Mouse (Mus musculus) liver, embryonic 14.5 days (tissue): ENCODE results near the gene Pam. TPM values are rescaled to one million over a fixed set of nuclear protein-coding genes. Genes with fewer than 3 reads are reported as not detected.
"Not testable (repeated sequence)": the region's sequence is repeated elsewhere in the genome, so short reads cannot be mapped to it uniquely, and the experiment has no call there.

ENCODE experiments used
- ATAC-seq: fragments of 200-750 bp; cut with Nextera tagmentation; 2 replicates; pipeline ENCODE4 v1.8.0; 2017; ENCODE audit warnings: moderate number of reproducible peaks, mild to moderate bottlenecking, moderate library complexity; ENCODE audit not compliant: insufficient read depth
- DNase-seq, 3 experiments: peaks; one replicate each; pipeline ENCODE4 v3.0.0-alpha.2; 2012 to 2013; ENCODE audit warnings: low read depth in 3 of 3, low spot score in 3 of 3
- H3K27ac ChIP-seq: fragments of 300-500 bp; sonication (generic); 2 replicates; pipeline ENCODE4 v1.5.1; 2014; ENCODE audit warnings: moderate library complexity, mild to moderate bottlenecking, control low read depth, inconsistent platforms
- H3K27me3 ChIP-seq: fragments of 300-500 bp; sonication (generic); 2 replicates; pipeline ENCODE4 v1.6.1; 2014; ENCODE audit warnings: mild to moderate bottlenecking, low read length, moderate library complexity; ENCODE audit not compliant: control insufficient read depth, insufficient read depth
- H3K36me3 ChIP-seq: fragments of 300-500 bp; sonication (generic); replicated peaks from 2 replicates; pipeline ENCODE4 v1.6.1; 2014; ENCODE audit warnings: low read depth; ENCODE audit not compliant: control insufficient read depth, insufficient read depth
- H3K4me1 ChIP-seq, 2 experiments: fragments of 200-500 bp in 1 of 2; fragments of 300-500 bp in 1 of 2; sonication (generic) in 1 of 2; replicated peaks; 2 replicates each; pipeline ENCODE4 v1.6.1; 2012 to 2014; ENCODE audit warnings: antibody characterized with exemption in 1 of 2, inconsistent platforms in 1 of 2, low read length in 1 of 2; ENCODE audit not compliant: control insufficient read depth in 2 of 2, insufficient read depth in 2 of 2
- H3K4me2 ChIP-seq: fragments of 300-500 bp; sonication (generic); 2 replicates; pipeline ENCODE4 v1.6.1; 2014; ENCODE audit warnings: low read depth, mild to moderate bottlenecking, control low read depth, moderate library complexity
- H3K4me3 ChIP-seq, 2 experiments: fragments of 200-500 bp in 1 of 2; fragments of 300-500 bp in 1 of 2; sonication (generic) in 1 of 2; 2 replicates each; pipeline ENCODE4 v1.5.1; 2012 to 2014; ENCODE audit warnings: low read depth in 2 of 2, low read length in 2 of 2, mild to moderate bottlenecking in 2 of 2, control low read depth in 1 of 2, inconsistent platforms in 1 of 2, moderate library complexity in 1 of 2; ENCODE audit not compliant: insufficient read depth in 1 of 2
- H3K9ac ChIP-seq: fragments of 300-500 bp; sonication (generic); replicated peaks from 2 replicates; pipeline ENCODE4 v1.6.1; 2014; ENCODE audit warnings: mild to moderate bottlenecking, control low read depth, moderate library complexity
- H3K9me3 ChIP-seq: fragments of 300-500 bp; sonication (generic); 2 replicates; pipeline ENCODE4 v1.6.1; 2016; ENCODE audit warnings: low read length, mixed read lengths; ENCODE audit not compliant: control insufficient read depth
- CTCF ChIP-seq: IDR thresholded peaks from 2 replicates; pipeline ENCODE4 v1.5.1; 2016; ENCODE audit warnings: antibody characterized with exemption, low read depth, control low read depth
- EP300 ChIP-seq: IDR thresholded peaks from 2 replicates; pipeline ENCODE4 v1.6.1; 2016; ENCODE audit warnings: antibody characterized with exemption, low read depth
- WGBS: fragments of 180-500 bp; shearing (Covaris S2); extraction: QIAGEN DNeasy Blood & Tissue Kit; methylation state at CpG from one replicate; pipeline ENCODE4 v1.1.7; 2014; ENCODE audit not compliant: insufficient replicate concordance; 5-methylcytosine and 5-hydroxymethylcytosine counted together
- polyA plus RNA-seq, 2 experiments: library from polyadenylated mRNA; depleted of rRNA in 1 of 2; stranded (reverse) in 1 of 2; unstranded in 1 of 2; fragments of >200 nt; fragmentation: Nextera tagmentation in 1 of 2; extraction: Ambion mirVana in 1 of 2; gene quantifications; 2 replicates each; pipeline versions ENCODE4 v1.2.1 to v1.2.3; 2012 to 2014

Pam gene
- polyA plus RNA-seq, 2 experiments, result 5.1 to 7.6 TPM

DNA sequence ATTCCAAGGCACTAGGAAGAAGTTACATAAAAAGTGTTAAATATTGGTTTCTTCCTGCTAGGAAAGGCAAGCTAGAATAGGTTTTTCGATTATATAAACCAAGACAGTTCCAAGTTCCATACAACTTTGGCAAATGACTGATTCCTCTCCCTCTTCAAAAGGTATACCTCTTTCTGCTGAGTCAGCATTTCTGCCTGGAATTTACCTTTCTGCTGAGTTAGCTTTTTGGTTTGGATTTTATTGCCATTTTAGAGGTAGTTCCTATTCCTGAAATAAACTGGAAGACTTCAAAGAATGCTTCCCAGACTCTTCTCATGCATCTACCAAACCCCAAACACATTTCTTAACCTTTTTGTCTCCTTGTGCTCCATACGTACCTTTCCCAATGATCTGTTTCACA lies 327.4 kb downstream of the Pam start:
- H3K36me3 ChIP-seq, result no peaks in the 10 kb centered on the region
- DNase-seq (no peak), ATAC-seq (no peak)
- no peak for TF ChIP-seq CTCF
- no peak for TF ChIP-seq EP300
- peak overlapping the region in 1 of 2 experiments; percentile 97; a peak in 2 of 4 replicates for H3K4me3 ChIP-seq
- peaks cover 17 to 20% of the 10 kb centered on the region in 2 experiments for H3K4me1 ChIP-seq
- no peak overlapping the region for H3K27ac ChIP-seq
- WGBS, result 72% methylated on average over 2 of the region's 2 CpGs
- no peaks in the 10 kb centered on the region for H3K27me3 ChIP-seq
- no peak overlapping the region for H3K9ac ChIP-seq
- peak overlapping the region; percentile 78 for H3K4me2 ChIP-seq
- H3K9me3 ChIP-seq, result no peaks in the 10 kb centered on the region

DNA sequence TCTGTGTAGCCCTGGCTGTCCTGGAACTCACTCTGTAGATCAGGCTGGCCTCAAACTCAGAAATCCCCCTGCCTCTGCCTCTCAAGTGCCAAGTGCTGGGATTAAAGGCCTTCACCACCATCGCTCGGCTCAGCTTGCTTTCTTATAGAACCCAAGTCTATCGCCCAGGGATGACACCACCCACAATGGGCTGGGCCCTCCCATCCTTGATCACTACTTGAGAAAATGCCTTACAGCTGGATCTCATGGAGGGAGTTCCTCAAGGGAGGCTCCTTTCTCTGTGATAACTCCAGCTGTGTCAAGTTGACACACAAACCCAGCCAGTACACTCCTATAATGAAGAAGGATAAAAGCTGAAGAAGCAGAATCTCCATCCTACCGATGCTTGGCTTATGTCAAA lies 329.7 kb downstream of the Pam start:
- H3K4me2 ChIP-seq, H3K36me3 ChIP-seq, H3K9ac ChIP-seq, H3K4me3 ChIP-seq, H3K27me3 ChIP-seq, H3K4me1 ChIP-seq, DNase-seq, H3K27ac ChIP-seq, H3K9me3 ChIP-seq, ATAC-seq: not testable (repeated sequence)
- WGBS, result 71% methylated on average over 4 of the region's 4 CpGs

DNA sequence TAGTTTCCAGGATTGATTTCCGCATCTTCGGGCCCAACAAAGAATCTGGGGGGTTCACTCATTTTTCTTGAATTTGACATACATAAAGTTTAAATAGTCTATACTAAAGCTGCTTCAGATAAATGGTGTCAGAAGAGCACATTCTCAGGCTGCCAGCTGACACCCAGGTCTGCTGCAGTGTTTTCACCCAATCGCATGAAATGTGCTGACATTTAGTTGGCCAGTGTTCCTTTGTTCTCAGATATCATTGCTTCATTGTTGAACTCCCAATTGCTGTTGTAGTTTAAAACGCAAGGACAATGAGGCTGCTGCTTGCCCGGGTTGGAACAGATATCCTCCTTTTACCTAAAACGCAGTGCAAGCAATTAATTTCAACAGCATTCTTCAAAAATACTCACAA lies 334.0 kb downstream of the Pam start:
- H3K4me1 ChIP-seq, result peaks cover 0 to 4% of the 10 kb centered on the region in 2 experiments; a peak in 1 of 4 replicates
- no peaks in the 10 kb centered on the region for H3K36me3 ChIP-seq
- no peaks in the 10 kb centered on the region for H3K27me3 ChIP-seq
- H3K27ac ChIP-seq, result no peak overlapping the region
- no peak overlapping the region for H3K4me3 ChIP-seq
- no peak overlapping the region for H3K4me2 ChIP-seq
- WGBS, result 82% methylated on average over 6 of the region's 6 CpGs
- H3K9ac ChIP-seq, result no peak overlapping the region
- ATAC-seq, result no peak
- TF ChIP-seq CTCF (no peak), EP300 (no peak)
- no peaks in the 10 kb centered on the region for H3K9me3 ChIP-seq
- no peak for DNase-seq

DNA sequence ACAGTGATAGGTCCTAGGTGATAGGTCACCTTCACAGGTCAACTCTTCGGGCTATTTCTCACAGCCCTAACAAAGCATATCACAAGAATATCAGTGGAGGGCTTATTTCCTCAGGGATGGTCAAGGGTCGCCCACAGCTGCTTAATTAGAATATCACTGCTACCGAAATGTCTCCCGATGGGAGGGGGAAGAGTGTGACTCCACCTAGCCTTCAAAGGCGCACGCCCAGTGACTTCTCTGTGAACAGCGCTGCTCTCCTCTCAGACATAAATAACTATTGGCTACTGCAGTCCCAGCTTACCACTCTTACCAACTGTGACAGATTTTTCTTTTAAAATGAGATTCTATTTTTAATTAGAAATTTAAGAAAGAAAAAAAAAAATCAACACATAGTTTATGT lies 334.8 kb downstream of the Pam start:
- H3K36me3 ChIP-seq, result no peaks in the 10 kb centered on the region
- ATAC-seq, result no peak
- H3K27ac ChIP-seq, result no peak overlapping the region

DNA sequence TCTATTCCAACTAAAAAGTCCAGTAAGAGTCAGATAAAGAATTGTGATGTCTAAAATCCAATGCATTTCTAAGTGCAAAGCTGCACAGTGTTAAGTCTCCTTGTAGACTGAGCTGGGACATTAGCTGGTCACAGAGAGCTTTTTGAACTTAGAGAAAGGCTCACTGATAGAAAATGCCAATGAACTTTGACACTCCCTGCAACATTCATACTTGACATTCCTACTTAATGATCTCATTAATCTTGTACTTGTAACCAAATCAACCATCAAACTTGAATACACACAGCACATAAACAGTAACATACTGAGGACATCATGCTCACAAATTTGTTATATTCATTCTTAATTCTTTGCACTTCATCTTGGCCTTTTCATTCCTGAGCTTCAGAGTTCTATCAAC lies 335.6 kb downstream of the Pam start:
- no peak for TF ChIP-seq CTCF
- no peak for TF ChIP-seq EP300
- H3K27me3 ChIP-seq, result no peaks in the 10 kb centered on the region
- no peaks in the 10 kb centered on the region; the same call in 1 of the 2 replicates for H3K36me3 ChIP-seq
- no peak for ATAC-seq
- H3K4me1 ChIP-seq, result no peaks in the 10 kb centered on the region; a peak in 1 of 4 replicates
- no peak overlapping the region for H3K27ac ChIP-seq
- H3K9me3 ChIP-seq, result no peaks in the 10 kb centered on the region
- no peak overlapping the region for H3K4me3 ChIP-seq
- no peak overlapping the region for H3K4me2 ChIP-seq
- no peak for DNase-seq
- H3K9ac ChIP-seq, result no peak overlapping the region

More for the DNA sequence above, 334.8 kb downstream of the Pam start:
- 73% methylated on average over 7 of the region's 7 CpGs for WGBS
- Histone ChIP-seq H3K27me3 (no peaks in the 10 kb centered on the region), H3K9me3 (no peaks in the 10 kb centered on the region), H3K4me1 (peaks cover 0 to 1% of the 10 kb centered on the region in 2 experiments; a peak in 1 of 4 replicates), H3K9ac (no peak overlapping the region), H3K4me2 (no peak overlapping the region), H3K4me3 (no peak overlapping the region)
- TF ChIP-seq EP300 (no peak), CTCF (no peak)
- DNase-seq, result no peak

- H3K4me1 ChIP-seq, result peaks cover 0 to 3% of the 10 kb centered on the region in 2 experiments; a peak in 2 of 4 replicates
- no peak for TF ChIP-seq EP300
- no peak for TF ChIP-seq CTCF
- ATAC-seq, result no peak
- H3K27me3 ChIP-seq, result no peaks in the 10 kb centered on the region
- H3K4me3 ChIP-seq, result no peak overlapping the region
- H3K27ac ChIP-seq, result no peak overlapping the region
- H3K9me3 ChIP-seq, result no peaks in the 10 kb centered on the region
- peaks cover 9% of the 10 kb centered on the region for H3K36me3 ChIP-seq
- 52% methylated on average over 4 of the region's 4 CpGs for WGBS
- no peak overlapping the region for H3K9ac ChIP-seq
- no peak overlapping the region for H3K4me2 ChIP-seq
- DNase-seq, result no peak
Measured at GRCm38 (mm10) chr1:97754392-97754791, 341.1 kb downstream of the Pam start.
